Mouse (Mus musculus) forebrain, embryonic 15.5 days (tissue): ENCODE data around the gene Mcu. TPM values are rescaled to one million over a fixed set of nuclear protein-coding genes. Genes with fewer than 3 reads are reported as not detected.
A peak's percentile ranks its signal among the peaks of the same experiment; 100 is the strongest.

Experiments used
- ATAC-seq: fragments of 200-750 bp; cut with Nextera tagmentation; replicated peaks from 2 replicates; pipeline ENCODE4 v1.8.0; 2017; ENCODE audit warnings: mild to moderate bottlenecking, moderate TSS enrichment, moderate library complexity
- H3K27ac ChIP-seq: fragments of 300-500 bp; sonication (generic); replicated peaks from 2 replicates; pipeline ENCODE4 v1.5.1; 2015; ENCODE audit warnings: mild to moderate bottlenecking, inconsistent platforms
- H3K27me3 ChIP-seq: fragments of 300-500 bp; sonication (generic); 2 replicates; pipeline ENCODE4 v1.6.1; 2015; ENCODE audit warnings: inconsistent platforms
- H3K36me3 ChIP-seq: fragments of 300-500 bp; sonication (generic); 2 replicates; pipeline ENCODE4 v1.6.1; 2015; ENCODE audit warnings: mild to moderate bottlenecking, inconsistent platforms
- H3K4me1 ChIP-seq: fragments of 300-500 bp; sonication (generic); 2 replicates; pipeline ENCODE4 v1.6.1; 2015; ENCODE audit warnings: inconsistent platforms
- H3K4me2 ChIP-seq: fragments of 300-500 bp; sonication (generic); replicated peaks from 2 replicates; pipeline ENCODE4 v1.6.1; 2015; ENCODE audit warnings: mild to moderate bottlenecking, inconsistent platforms
- H3K4me3 ChIP-seq: fragments of 300-500 bp; sonication (generic); 2 replicates; pipeline ENCODE4 v1.5.1; 2015; ENCODE audit warnings: mild to moderate bottlenecking, inconsistent platforms
- H3K9ac ChIP-seq: fragments of 300-500 bp; sonication (generic); replicated peaks from 2 replicates; pipeline ENCODE4 v1.6.1; 2015; ENCODE audit warnings: mild to moderate bottlenecking, inconsistent platforms
- H3K9me3 ChIP-seq: fragments of 300-500 bp; sonication (generic); 2 replicates; pipeline ENCODE4 v1.6.1; 2016; ENCODE audit warnings: inconsistent platforms
- WGBS: fragments of 180-500 bp; shearing (Covaris S2); methylation state at CpG from one replicate; pipeline ENCODE4 v1.1.7; 2015; ENCODE audit warnings: mixed read lengths; 5-methylcytosine and 5-hydroxymethylcytosine counted together
- polyA plus RNA-seq: library from polyadenylated mRNA; unstranded; fragments of >200 nt; fragmentation: Nextera tagmentation; extraction: Ambion mirVana; gene quantifications from 2 replicates; pipeline ENCODE4 v1.2.1, GENCODE M21; 2015

Gene Mcu
- polyA plus RNA-seq, 1 experiment from 2014 or later = 22.8 TPM

- no peak for ATAC-seq
- Histone ChIP-seq H3K4me2 (no peak overlapping the region), H3K27ac (no peak overlapping the region), H3K4me3 (no peak overlapping the region), H3K9ac (no peak overlapping the region), H3K36me3 (no peaks in the 10 kb centered on the region), H3K27me3 (no peaks in the 10 kb centered on the region), H3K9me3 (no peaks in the 10 kb centered on the region), H3K4me1 (no peaks in the 10 kb centered on the region)
- 86% methylated on average over 2 of the region's 2 CpGs for WGBS
These were observed 95.8 kb downstream of the Mcu start for GRCm38 (mm10) chr10:59520701-59521100.

- no peak for ATAC-seq
- no peaks in the 10 kb centered on the region for H3K36me3 ChIP-seq
- no peaks in the 10 kb centered on the region for H3K27me3 ChIP-seq
- 88% methylated on average over 3 of the region's 3 CpGs for WGBS
- no peaks in the 10 kb centered on the region for H3K4me1 ChIP-seq
- H3K4me3 ChIP-seq = no peak overlapping the region
- no peak overlapping the region for H3K27ac ChIP-seq
- no peaks in the 10 kb centered on the region for H3K9me3 ChIP-seq
- no peak overlapping the region for H3K4me2 ChIP-seq
- no peak overlapping the region for H3K9ac ChIP-seq
These were observed 97.1 kb downstream of the Mcu start for GRCm38 (mm10) chr10:59519411-59519810.

GRCm38 (mm10) chr10:59517201-59517600 lies 99.3 kb downstream of the Mcu start:
- ATAC-seq = no peak
- no peak overlapping the region for H3K4me2 ChIP-seq
- no peaks in the 10 kb centered on the region for H3K27me3 ChIP-seq
- no peak overlapping the region for H3K9ac ChIP-seq
- H3K4me3 ChIP-seq = no peak overlapping the region
- H3K4me1 ChIP-seq = peaks cover 5% of the 10 kb centered on the region; the same call in 1 of the 2 replicates
- WGBS = 85% methylated on average over 13 of the region's 13 CpGs
- H3K27ac ChIP-seq = no peak overlapping the region
- no peaks in the 10 kb centered on the region for H3K9me3 ChIP-seq
- no peaks in the 10 kb centered on the region for H3K36me3 ChIP-seq

GRCm38 (mm10) chr10:59514739-59515464 lies 101.6 kb downstream of the Mcu start:
- no peaks in the 10 kb centered on the region for H3K36me3 ChIP-seq
- H3K4me3 ChIP-seq = no peak overlapping the region
- H3K4me1 ChIP-seq = peaks cover 5% of the 10 kb centered on the region; the same call in 1 of the 2 replicates
- ATAC-seq = no peak
- H3K27ac ChIP-seq = no peak overlapping the region
- no peak overlapping the region for H3K4me2 ChIP-seq
- 85% methylated on average over 15 of the region's 15 CpGs for WGBS
- H3K9me3 ChIP-seq = no peaks in the 10 kb centered on the region
- no peak overlapping the region for H3K9ac ChIP-seq
- no peaks in the 10 kb centered on the region for H3K27me3 ChIP-seq

GRCm38 (mm10) chr10:59512173-59512572 lies 104.3 kb downstream of the Mcu start:
- H3K4me2 ChIP-seq = no peak overlapping the region
- WGBS = 85% methylated on average over 9 of the region's 9 CpGs
- H3K9ac ChIP-seq = no peak overlapping the region
- no peak overlapping the region for H3K27ac ChIP-seq
- H3K4me3 ChIP-seq = no peak overlapping the region
- H3K27me3 ChIP-seq = no peaks in the 10 kb centered on the region
- peaks cover 5% of the 10 kb centered on the region; the same call in 1 of the 2 replicates for H3K4me1 ChIP-seq
- no peak for ATAC-seq
- H3K9me3 ChIP-seq = no peaks in the 10 kb centered on the region
- H3K36me3 ChIP-seq = no peaks in the 10 kb centered on the region

- H3K4me3 ChIP-seq = no peak overlapping the region
- 38% methylated on average over 14 of the region's 14 CpGs for WGBS
- no peak overlapping the region for H3K27ac ChIP-seq
- no peak overlapping the region for H3K9ac ChIP-seq
- no peaks in the 10 kb centered on the region for H3K27me3 ChIP-seq
- no peaks in the 10 kb centered on the region for H3K36me3 ChIP-seq
- H3K4me1 ChIP-seq = peaks cover 5% of the 10 kb centered on the region; the same call in 1 of the 2 replicates
- no peak overlapping the region for H3K4me2 ChIP-seq
- ATAC-seq = no peak
- no peaks in the 10 kb centered on the region for H3K9me3 ChIP-seq
These were observed 105.0 kb downstream of the Mcu start for GRCm38 (mm10) chr10:59511427-59511963.

- peaks cover 5% of the 10 kb centered on the region; the same call in 1 of the 2 replicates for H3K4me1 ChIP-seq
- no peak overlapping the region for H3K9ac ChIP-seq
- no peak overlapping the region for H3K4me2 ChIP-seq
- H3K36me3 ChIP-seq = no peaks in the 10 kb centered on the region
- H3K27ac ChIP-seq = no peak overlapping the region
- ATAC-seq = no peak
- H3K27me3 ChIP-seq = no peaks in the 10 kb centered on the region
- H3K9me3 ChIP-seq = no peaks in the 10 kb centered on the region
- no peak overlapping the region for H3K4me3 ChIP-seq
- WGBS = 84% methylated on average over 14 of the region's 14 CpGs
These were observed 105.6 kb downstream of the Mcu start for GRCm38 (mm10) chr10:59510713-59511426.

- 84% methylated on average over 4 of the region's 4 CpGs for WGBS
- H3K9ac ChIP-seq = no peak overlapping the region
- no peak overlapping the region for H3K4me2 ChIP-seq
- no peaks in the 10 kb centered on the region for H3K9me3 ChIP-seq
- ATAC-seq = no peak
- H3K27ac ChIP-seq = no peak overlapping the region
- H3K36me3 ChIP-seq = no peaks in the 10 kb centered on the region
- H3K27me3 ChIP-seq = no peaks in the 10 kb centered on the region
- H3K4me3 ChIP-seq = no peak overlapping the region
- peaks cover 5% of the 10 kb centered on the region; the same call in 1 of the 2 replicates for H3K4me1 ChIP-seq
These were observed 107.3 kb downstream of the Mcu start for GRCm38 (mm10) chr10:59509197-59509596.

GRCm38 (mm10) chr10:59506711-59507110 lies 109.8 kb downstream of the Mcu start:
- peaks cover 6% of the 10 kb centered on the region for H3K4me1 ChIP-seq
- no peak overlapping the region for H3K4me2 ChIP-seq
- H3K27ac ChIP-seq = no peak overlapping the region
- no peak overlapping the region for H3K9ac ChIP-seq
- no peaks in the 10 kb centered on the region for H3K9me3 ChIP-seq
- WGBS = 89% methylated on average over 5 of the region's 5 CpGs
- no peaks in the 10 kb centered on the region for H3K27me3 ChIP-seq
- H3K36me3 ChIP-seq = no peaks in the 10 kb centered on the region
- no peak overlapping the region for H3K4me3 ChIP-seq
- no peak for ATAC-seq

- Histone ChIP-seq H3K27ac (no peak overlapping the region), H3K9ac (no peak overlapping the region), H3K4me1 (peaks cover 6% of the 10 kb centered on the region), H3K27me3 (no peaks in the 10 kb centered on the region), H3K36me3 (no peaks in the 10 kb centered on the region), H3K4me3 (no peak overlapping the region), H3K4me2 (no peak overlapping the region), H3K9me3 (no peaks in the 10 kb centered on the region)
- 64% methylated on average over 3 of the region's 3 CpGs for WGBS
- ATAC-seq = no peak
These were observed 112.2 kb downstream of the Mcu start for GRCm38 (mm10) chr10:59504291-59504690.

GRCm38 (mm10) chr10:59503433-59504210 lies 112.9 kb downstream of the Mcu start:
- Histone ChIP-seq H3K27ac (no peak overlapping the region), H3K9ac (peak overlapping the region; percentile 24; the same call in 1 of the 2 replicates), H3K4me1 (peaks cover 6% of the 10 kb centered on the region), H3K27me3 (no peaks in the 10 kb centered on the region), H3K4me2 (peak overlapping the region; percentile 39), H3K36me3 (no peaks in the 10 kb centered on the region), H3K4me3 (peak overlapping the region; percentile 16; the same call in 1 of the 2 replicates), H3K9me3 (no peaks in the 10 kb centered on the region)
- 51% methylated on average over 31 of the region's 31 CpGs for WGBS
- ATAC-seq = peak; percentile 73

GRCm38 (mm10) chr10:59502381-59502780 lies 114.1 kb downstream of the Mcu start:
- 62% methylated on average over 12 of the region's 12 CpGs for WGBS

More at GRCm38 (mm10) chr10:59502381-59502780, 114.1 kb downstream of the Mcu start:
- ATAC-seq = no peak
- H3K4me1 ChIP-seq = peaks cover 6% of the 10 kb centered on the region
- H3K27ac ChIP-seq = no peak overlapping the region
- H3K36me3 ChIP-seq = no peaks in the 10 kb centered on the region
- H3K4me2 ChIP-seq = no peak overlapping the region
- H3K9ac ChIP-seq = no peak overlapping the region
- no peak overlapping the region for H3K4me3 ChIP-seq
- H3K9me3 ChIP-seq = no peaks in the 10 kb centered on the region
- H3K27me3 ChIP-seq = no peaks in the 10 kb centered on the region
